Mouse (Mus musculus): ENCODE results near the gene Gmeb1. TPM values are rescaled to one million over a fixed set of nuclear protein-coding genes. Genes with fewer than 3 reads are reported as not detected.

Gmeb1 gene
- polyA plus RNA-seq, 1 experiment: 1.8 TPM

- Histone ChIP-seq H3K4me1 (ENCODE audit: control insufficient read depth) (peaks cover 44% of the 10 kb centered on the region), H3K9me3 (ENCODE audit: control insufficient read depth, low read length) (no peaks in the 10 kb centered on the region), H3K36me3 (ENCODE audit: control insufficient read depth) (peaks cover 23% of the 10 kb centered on the region), H3K27me3 (ENCODE audit: control insufficient read depth) (no peaks in the 10 kb centered on the region), H3K4me3 (replicated peaks) (peak overlapping the region; percentile 76)
- TF ChIP-seq GATA1 (IDR thresholded peaks at IDR 0.05; ENCODE audit: low read length): no peak
- no peak for TF ChIP-seq TAL1 (IDR thresholded peaks at IDR 0.05; ENCODE audit: low read length)
Observed at GRCm38 (mm10) chr4:132260404-132261379, 710 bp downstream of the Gmeb1 start.

- H3K4me1 ChIP-seq (ENCODE audit: control insufficient read depth): peaks cover 48% of the 10 kb centered on the region
- TF ChIP-seq GATA1 (IDR thresholded peaks at IDR 0.05; ENCODE audit: low read length) (no peak), TAL1 (IDR thresholded peaks at IDR 0.05; ENCODE audit: low read length) (no peak)
Observed at GRCm38 (mm10) chr4:132259248-132259647, 2.2 kb downstream of the Gmeb1 start.

GRCm38 (mm10) chr4:132256384-132256783 is 5.0 kb downstream of the Gmeb1 start:
- no peaks in the 10 kb centered on the region for H3K27me3 ChIP-seq (ENCODE audit: control insufficient read depth)
- peaks cover 46% of the 10 kb centered on the region for H3K36me3 ChIP-seq (ENCODE audit: control insufficient read depth)
- H3K4me3 ChIP-seq (replicated peaks): no peak overlapping the region
- no peaks in the 10 kb centered on the region for H3K9me3 ChIP-seq (ENCODE audit: control insufficient read depth, low read length)
- TF ChIP-seq TAL1 (IDR thresholded peaks at IDR 0.05; ENCODE audit: low read length) (no peak), GATA1 (IDR thresholded peaks at IDR 0.05; ENCODE audit: low read length) (no peak)
- peaks cover 43% of the 10 kb centered on the region for H3K4me1 ChIP-seq (ENCODE audit: control insufficient read depth)

More at GRCm38 (mm10) chr4:132259248-132259647, 2.2 kb downstream of the Gmeb1 start:
- Histone ChIP-seq H3K4me3 (replicated peaks) (peak overlapping the region; percentile 76), H3K9me3 (ENCODE audit: control insufficient read depth, low read length) (no peaks in the 10 kb centered on the region), H3K36me3 (ENCODE audit: control insufficient read depth) (peaks cover 25% of the 10 kb centered on the region), H3K27me3 (ENCODE audit: control insufficient read depth) (no peaks in the 10 kb centered on the region)

- H3K27me3 ChIP-seq (ENCODE audit: control insufficient read depth): no peaks in the 10 kb centered on the region
- no peak overlapping the region for H3K4me3 ChIP-seq (replicated peaks)
- H3K4me1 ChIP-seq (ENCODE audit: control insufficient read depth): peaks cover 35% of the 10 kb centered on the region
- H3K9me3 ChIP-seq (ENCODE audit: control insufficient read depth, low read length): no peaks in the 10 kb centered on the region
- TF ChIP-seq TAL1 (IDR thresholded peaks at IDR 0.05; ENCODE audit: low read length): no peak
- no peak for TF ChIP-seq GATA1 (IDR thresholded peaks at IDR 0.05; ENCODE audit: low read length)
- H3K36me3 ChIP-seq (ENCODE audit: control insufficient read depth): peaks cover 60% of the 10 kb centered on the region
Observed at GRCm38 (mm10) chr4:132254986-132255385, 6.4 kb downstream of the Gmeb1 start.

- Histone ChIP-seq H3K9me3 (ENCODE audit: control insufficient read depth, low read length) (no peaks in the 10 kb centered on the region), H3K36me3 (ENCODE audit: control insufficient read depth) (peaks cover 65% of the 10 kb centered on the region), H3K4me3 (replicated peaks) (no peak overlapping the region), H3K27me3 (ENCODE audit: control insufficient read depth) (no peaks in the 10 kb centered on the region), H3K4me1 (ENCODE audit: control insufficient read depth) (peaks cover 26% of the 10 kb centered on the region)
- TF ChIP-seq GATA1 (IDR thresholded peaks at IDR 0.05; ENCODE audit: low read length): no peak
- no peak for TF ChIP-seq TAL1 (IDR thresholded peaks at IDR 0.05; ENCODE audit: low read length)
Observed at GRCm38 (mm10) chr4:132253622-132254021, 7.8 kb downstream of the Gmeb1 start.

GRCm38 (mm10) chr4:132253128-132253527 is 8.3 kb downstream of the Gmeb1 start:
- Histone ChIP-seq H3K27me3 (ENCODE audit: control insufficient read depth) (no peaks in the 10 kb centered on the region), H3K4me3 (replicated peaks) (no peak overlapping the region), H3K9me3 (ENCODE audit: control insufficient read depth, low read length) (no peaks in the 10 kb centered on the region), H3K36me3 (ENCODE audit: control insufficient read depth) (peaks cover 67% of the 10 kb centered on the region), H3K4me1 (ENCODE audit: control insufficient read depth) (peaks cover 24% of the 10 kb centered on the region)
- TF ChIP-seq GATA1 (IDR thresholded peaks at IDR 0.05; ENCODE audit: low read length) (no peak), TAL1 (IDR thresholded peaks at IDR 0.05; ENCODE audit: low read length) (no peak)

- H3K4me3 ChIP-seq (replicated peaks): no peak overlapping the region
- no peaks in the 10 kb centered on the region for H3K9me3 ChIP-seq (ENCODE audit: control insufficient read depth, low read length)
- peaks cover 20% of the 10 kb centered on the region for H3K4me1 ChIP-seq (ENCODE audit: control insufficient read depth)
- no peak for TF ChIP-seq TAL1 (IDR thresholded peaks at IDR 0.05; ENCODE audit: low read length)
- TF ChIP-seq GATA1 (IDR thresholded peaks at IDR 0.05; ENCODE audit: low read length): no peak
- no peaks in the 10 kb centered on the region for H3K27me3 ChIP-seq (ENCODE audit: control insufficient read depth)
- peaks cover 73% of the 10 kb centered on the region for H3K36me3 ChIP-seq (ENCODE audit: control insufficient read depth)
Observed at GRCm38 (mm10) chr4:132251596-132251995, 9.8 kb downstream of the Gmeb1 start.

- Histone ChIP-seq H3K4me1 (ENCODE audit: control insufficient read depth) (peaks cover 10% of the 10 kb centered on the region), H3K4me3 (replicated peaks) (no peak overlapping the region), H3K27me3 (ENCODE audit: control insufficient read depth) (no peaks in the 10 kb centered on the region), H3K36me3 (ENCODE audit: control insufficient read depth) (peaks cover 92% of the 10 kb centered on the region), H3K9me3 (ENCODE audit: control insufficient read depth, low read length) (no peaks in the 10 kb centered on the region)
- TF ChIP-seq GATA1 (IDR thresholded peaks at IDR 0.05; ENCODE audit: low read length) (no peak), TAL1 (IDR thresholded peaks at IDR 0.05; ENCODE audit: low read length) (no peak)
Observed at GRCm38 (mm10) chr4:132247451-132247997, 13.9 kb downstream of the Gmeb1 start.

- H3K4me1 ChIP-seq (ENCODE audit: control insufficient read depth): peaks cover 21% of the 10 kb centered on the region
- H3K9me3 ChIP-seq (ENCODE audit: control insufficient read depth, low read length): no peaks in the 10 kb centered on the region
- H3K36me3 ChIP-seq (ENCODE audit: control insufficient read depth): peaks cover 91% of the 10 kb centered on the region
- TF ChIP-seq TAL1 (IDR thresholded peaks at IDR 0.05; ENCODE audit: low read length) (no peak), GATA1 (IDR thresholded peaks at IDR 0.05; ENCODE audit: low read length) (no peak)
- H3K27me3 ChIP-seq (ENCODE audit: control insufficient read depth): no peaks in the 10 kb centered on the region
- no peak overlapping the region for H3K4me3 ChIP-seq (replicated peaks)
Observed at GRCm38 (mm10) chr4:132245643-132246042, 15.8 kb downstream of the Gmeb1 start.
